ENCODE assay signal across 27 mouse cellular contexts in the genomic region with DNA sequence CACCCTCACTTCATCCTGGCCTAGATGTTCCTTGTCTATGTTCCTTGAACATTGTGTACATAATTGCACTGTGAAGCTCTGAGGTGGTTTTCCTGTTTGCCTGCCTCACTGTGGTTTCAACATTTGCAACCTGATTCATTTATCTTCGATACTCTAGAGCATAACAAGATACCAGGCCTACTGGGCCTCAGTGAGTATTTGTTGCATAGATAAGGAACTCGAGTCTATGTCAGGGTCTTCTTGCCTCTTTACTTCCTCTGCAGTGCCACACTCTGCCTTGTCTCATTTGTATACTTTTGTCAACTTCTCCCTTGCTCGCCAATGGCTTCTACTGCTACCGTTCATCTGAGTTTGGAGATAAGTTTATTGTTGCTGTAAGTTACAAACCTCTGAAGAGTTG. TPM values are rescaled to one million over a fixed set of nuclear protein-coding genes. Genes with fewer than 3 reads are reported as not detected.
DNase-seq lines count a peak whose midpoint lies in the region; ATAC-seq and TF ChIP-seq lines count a peak whose summit lies in the region.
"Had no signal": no experiment of that assay in that cellular context is flagged by ENCODE, and none has a peak within 500 bp of the region (broad histone marks: within the 10 kb centered on the region; RNA-seq: fewer than 3 reads in every experiment).

No protein-coding gene starts in this region.

- H3K36me3 ChIP-seq in MEL (ENCODE audit: control insufficient read depth in 1 of 2, insufficient read depth in 2 of 2, low read length in 2 of 2), result peaks cover 0 to 7% of the 10 kb centered on the region in 2 experiments; a peak in 1 of 4 replicates
- H3K36me3 ChIP-seq in neural tube, embryonic 15.5 days, result no peaks in the 10 kb centered on the region
- H3K36me3 ChIP-seq: G1E had no signal

- no peak overlapping the region for H3K4me3 ChIP-seq in MEL (ENCODE audit: control insufficient read depth in 1 of 2, insufficient read depth in 1 of 2, low read depth in 2 of 2, low read length in 2 of 2)
- no peak overlapping the region for H3K4me3 ChIP-seq in olfactory bulb, adult 2 months (ENCODE audit: insufficient read depth, low read depth, low read length)
- H3K4me3 ChIP-seq in neural tube, embryonic 15.5 days (replicated peaks), result no peak overlapping the region

- H3K27ac ChIP-seq in MEL (ENCODE audit: control insufficient read depth, low read depth, low read length), result 0 out of 2 replicates have a peak overlapping the region, but pooled peaks have one; percentile 20
- H3K27ac ChIP-seq in olfactory bulb, adult 2 months (ENCODE audit: insufficient read depth, low read depth, low read length), result 0 out of 2 replicates have a peak overlapping the region, but pooled peaks have one; percentile 37
- no peak overlapping the region for H3K27ac ChIP-seq in neural tube, embryonic 15.5 days (replicated peaks)

- no peaks in the 10 kb centered on the region for H3K79me2 ChIP-seq in MEL (ENCODE audit: control insufficient read depth, insufficient read depth, low read length, poor library complexity)

- intact Hi-C loops in left cerebral cortex, postnatal 4 days (cut with DNase I), result no loop called here
- intact Hi-C loops in left cerebral cortex, postnatal 25 days (cut with DNase I), result no loop called here

- TF ChIP-seq POLR2A in MEL (IDR thresholded peaks at IDR 0.05; ENCODE audit: control insufficient read depth in 1 of 2, insufficient read depth in 1 of 2, low read depth in 1 of 2, low read length in 2 of 2, poor library complexity in 1 of 2), result no peak
- TF ChIP-seq POLR2A in olfactory bulb, adult 2 months (IDR thresholded peaks at IDR 0.05; ENCODE audit: insufficient read depth, low read depth, low read length), result no peak

- no peak for TF ChIP-seq RAD21 in MEL (IDR thresholded peaks at IDR 0.05; ENCODE audit: low read depth, low read length)

- DNase-seq in MEL (ENCODE audit: low read depth, low spot score), result peak; percentile 59
- DNase-seq in cerebellum, postnatal 14 days, result no peak
- no peak for DNase-seq in left cerebral cortex, postnatal 4 days
- DNase-seq in left cerebral cortex, postnatal 25 days (ENCODE audit: low spot score in 2 of 2), result no peak
- DNase-seq: adrenal gland, adult 2 months; adrenal gland, adult 8-10 months; adrenal gland, postnatal 10 days; adrenal gland, postnatal 14 days; adrenal gland, postnatal 25 days; adrenal gland, postnatal 36 days; B cell, adult 2 months; cerebellum, adult 11 months; cerebellum, adult 11-12 months; cerebellum, adult 18-20 months had no signal

- H3K9ac ChIP-seq in MEL (ENCODE audit: control insufficient read depth, low read depth, low read length, poor library complexity, severe bottlenecking), result no peak overlapping the region
- no peak overlapping the region for H3K9ac ChIP-seq in neural tube, embryonic 15.5 days (replicated peaks)

- H3K27me3 ChIP-seq in MEL (ENCODE audit: control insufficient read depth in 1 of 2, insufficient read depth in 2 of 2, low read length in 2 of 2), result no peaks in the 10 kb centered on the region
- H3K27me3 ChIP-seq in neural tube, embryonic 15.5 days (replicated peaks), result no peaks in the 10 kb centered on the region
- H3K27me3 ChIP-seq: CH12.LX, Patski had no signal

- no peaks in the 10 kb centered on the region for H3K9me3 ChIP-seq in MEL (replicated peaks; ENCODE audit: insufficient read depth, low read length)
- H3K9me3 ChIP-seq in neural tube, embryonic 15.5 days (replicated peaks), result no peaks in the 10 kb centered on the region
- H3K9me3 ChIP-seq: G1E had no signal

- 83% methylated on average over 4 of the region's 4 CpGs for WGBS in olfactory bulb, adult 2 months
- WGBS in neural tube, embryonic 15.5 days, result 88% methylated on average over 4 of the region's 4 CpGs

- H3K4me2 ChIP-seq in neural tube, embryonic 15.5 days, result no peak overlapping the region

- TF ChIP-seq CTCF in MEL (IDR thresholded peaks at IDR 0.05 in 2 of 3, conservative IDR thresholded peaks at IDR 0.05 in 1 of 3; ENCODE audit: control insufficient read depth in 1 of 3, insufficient read depth in 1 of 3, low read depth in 2 of 3, low read length in 3 of 3, poor library complexity in 1 of 3, severe bottlenecking in 1 of 3), result no peak
- no peak for TF ChIP-seq CTCF in olfactory bulb, adult 2 months (IDR thresholded peaks at IDR 0.05; ENCODE audit: insufficient read depth, low read depth, low read length)

- peaks cover 0 to 11% of the 10 kb centered on the region in 2 experiments; a peak in 1 of 4 replicates for H3K4me1 ChIP-seq in MEL (ENCODE audit: control insufficient read depth in 1 of 2, insufficient read depth in 2 of 2, low read length in 2 of 2)
- peaks cover 5% of the 10 kb centered on the region; the same call in 1 of the 2 replicates for H3K4me1 ChIP-seq in olfactory bulb, adult 2 months (ENCODE audit: control insufficient read depth, insufficient read depth, low read length)
- H3K4me1 ChIP-seq in neural tube, embryonic 15.5 days, result no peaks in the 10 kb centered on the region

- TF ChIP-seq EP300 in MEL (IDR thresholded peaks at IDR 0.05; ENCODE audit: low read depth in 1 of 2, low read length in 2 of 2), result peak; percentile 67 to 70

- 0 out of 2 replicates have a peak, but pooled peaks have one; percentile 13 for ATAC-seq in common myeloid progenitor, adult 5-6 weeks (replicated peaks; ENCODE audit: low read depth, poor library complexity, severe bottlenecking)
- ATAC-seq in granulocyte monocyte progenitor cell, adult 5-6 weeks (replicated peaks; ENCODE audit: poor library complexity, severe bottlenecking), result 0 out of 2 replicates have a peak, but pooled peaks have one; percentile 20
- no peak for ATAC-seq in neural tube, embryonic 15.5 days (ENCODE audit: low FRiP score)
- ATAC-seq: activated CD4-positive, CD25-positive, alpha-beta regulatory T cell, adult 4 months; CD4-positive, CD25-positive, alpha-beta regulatory T cell, adult 4 months; Patski had no signal

TF ChIP-seq in MEL, 35 proteins besides CTCF, POLR2A, EP300 and RAD21:
- peak; percentile 70 for TF ChIP-seq RCOR1 (IDR thresholded peaks at IDR 0.05; ENCODE audit: low read depth, low read length)
- TF ChIP-seq MAZ (IDR thresholded peaks at IDR 0.05; ENCODE audit: low read depth, low read length), result no peak
- peak; percentile 85 for TF ChIP-seq GATA1 (IDR thresholded peaks at IDR 0.05; ENCODE audit: low read depth, low read length)
- TF ChIP-seq JUND (IDR thresholded peaks at IDR 0.05; ENCODE audit: low read depth, low read length), result no peak
- TF ChIP-seq TBP (IDR thresholded peaks at IDR 0.05; ENCODE audit: low read depth, low read length), result no peak
- no peak for TF ChIP-seq POLR2AphosphoS2 (IDR thresholded peaks at IDR 0.05; ENCODE audit: low read length)
- 0 out of 2 replicates have a peak, but pooled peaks have one; percentile 36 for TF ChIP-seq TCF12 (IDR thresholded peaks at IDR 0.05; ENCODE audit: low read depth, low read length)
- no peak for TF ChIP-seq MXI1 (IDR thresholded peaks at IDR 0.05; ENCODE audit: low read depth, low read length)
- TF ChIP-seq ETS1 (IDR thresholded peaks at IDR 0.05; ENCODE audit: low read depth, low read length), result 0 out of 2 replicates have a peak, but pooled peaks have one; percentile 29

RNA-seq across cellular contexts. Expression of a gene that starts 18.5 kb away (rescaled TPM):
- not detected in 2 replicates for total RNA-seq in MEL (2012; rRNA removed)
- not detected for polyA plus RNA-seq in MEL (2012; ENCODE audit: insufficient read depth in 1 of 2, insufficient read length in 2 of 2, low read depth in 1 of 2, low replicate concordance in 2 of 2, missing spikeins in 1 of 2)
- not detected in 2 replicates for total RNA-seq in common myeloid progenitor, adult 5-6 weeks (2017)
- total RNA-seq in granulocyte monocyte progenitor cell, adult 5-6 weeks (2014; fragmentation: Nextera tagmentation), result not detected in 2 replicates
- not detected in 2 replicates for total RNA-seq in granulocyte monocyte progenitor cell, adult 5-6 weeks (2017)
- not detected in 2 replicates for polyA plus RNA-seq in olfactory bulb, adult 2 months (2012; ENCODE audit: insufficient read depth, insufficient read length, low replicate concordance, missing spikeins)
- not detected in 2 replicates for polyA plus RNA-seq in neural tube, embryonic 15.5 days (2015; fragmentation: Nextera tagmentation; extraction: Ambion mirVana)
- not detected for total RNA-seq in left cerebral cortex, postnatal 4 days (2021)
- total RNA-seq in left cerebral cortex, postnatal 25 days (2021), result not detected
- total RNA-seq: adrenal gland, adult 2 months; adrenal gland, adult 8-10 months; adrenal gland, postnatal 10 days; adrenal gland, postnatal 14 days; adrenal gland, postnatal 25 days; adrenal gland, postnatal 36 days; adrenal gland, postnatal 4 days; CH12.LX; ES-E14 had no signal
- polyA plus RNA-seq: activated CD4-positive, CD25-positive, alpha-beta regulatory T cell, adult 4 months; adrenal gland, adult 2 months; brain, embryonic 14.5 days; C2C12; CD4-positive, CD25-positive, alpha-beta regulatory T cell, adult 4 months; G1E; Patski had no signal

RNA-seq across cellular contexts. Expression of a gene that starts 40.1 kb away (rescaled TPM):
- 15.5 and 16.1 TPM in 2 replicates for total RNA-seq in MEL (2012; rRNA removed)
- polyA plus RNA-seq in MEL (2012; ENCODE audit: insufficient read depth in 1 of 2, insufficient read length in 2 of 2, low read depth in 1 of 2, low replicate concordance in 2 of 2, missing spikeins in 1 of 2), result 10 to 100 TPM in 1 of 2 experiments, not detected in 1; 22.4 TPM
- 15.8 and 18.4 TPM in 2 replicates for total RNA-seq in common myeloid progenitor, adult 5-6 weeks (2017)
- total RNA-seq in granulocyte monocyte progenitor cell, adult 5-6 weeks (2014; fragmentation: Nextera tagmentation), result 7.3 and 13.8 TPM in 2 replicates
- 14.1 and 16.8 TPM in 2 replicates for total RNA-seq in granulocyte monocyte progenitor cell, adult 5-6 weeks (2017)
- not detected in 2 replicates for polyA plus RNA-seq in olfactory bulb, adult 2 months (2012; ENCODE audit: insufficient read depth, insufficient read length, low replicate concordance, missing spikeins)
- polyA plus RNA-seq in neural tube, embryonic 15.5 days (2015; fragmentation: Nextera tagmentation; extraction: Ambion mirVana), result 20.9 and 21.2 TPM in 2 replicates
- total RNA-seq in left cerebral cortex, postnatal 4 days (2021), result 10 to 100 TPM in 1 of 2 experiments, 1 to 10 TPM in 1; 8.0 to 10.1 TPM
- total RNA-seq in left cerebral cortex, postnatal 25 days (2021), result 10 to 100 TPM in 1 of 2 experiments, 1 to 10 TPM in 1; 8.8 to 10.9 TPM

RNA-seq across cellular contexts. Expression of a gene that starts 51.2 kb away (rescaled TPM):
- total RNA-seq in MEL (2012; rRNA removed), result 4.3 and 5.2 TPM in 2 replicates
- polyA plus RNA-seq in MEL (2012; ENCODE audit: insufficient read depth in 1 of 2, insufficient read length in 2 of 2, low read depth in 1 of 2, low replicate concordance in 2 of 2, missing spikeins in 1 of 2), result 1 to 10 TPM in 1 of 2 experiments, not detected in 1; 4.7 TPM
- 4.4 and 4.5 TPM in 2 replicates for total RNA-seq in common myeloid progenitor, adult 5-6 weeks (2017)
- 5.3 and 6.4 TPM in 2 replicates for total RNA-seq in granulocyte monocyte progenitor cell, adult 5-6 weeks (2014; fragmentation: Nextera tagmentation)
- 4.6 and 7.4 TPM in 2 replicates for total RNA-seq in granulocyte monocyte progenitor cell, adult 5-6 weeks (2017)
- not detected in 2 replicates for polyA plus RNA-seq in olfactory bulb, adult 2 months (2012; ENCODE audit: insufficient read depth, insufficient read length, low replicate concordance, missing spikeins)
- polyA plus RNA-seq in neural tube, embryonic 15.5 days (2015; fragmentation: Nextera tagmentation; extraction: Ambion mirVana), result 7.3 and 8.0 TPM in 2 replicates
- total RNA-seq in left cerebral cortex, postnatal 4 days (2021), result 1 to 10 TPM; 4.2 to 6.6 TPM
- 1 to 10 TPM; 5.1 to 6.4 TPM for total RNA-seq in left cerebral cortex, postnatal 25 days (2021)
